Mouse (Mus musculus) thymus, postnatal 4 days (tissue): ENCODE measurements around the gene Ndufab1.

Source experiments
- DNase-seq: peaks from one replicate; pipeline ENCODE4 v3.0.0; 2021

Ndufab1 gene

GRCm38 (mm10) chr7:122067517-122068381 is 33.9 kb downstream of the Ndufab1 start:
- peak; percentile 57 for DNase-seq

GRCm38 (mm10) chr7:122066945-122067516 is 34.7 kb downstream of the Ndufab1 start, which contains the start of the genes Ubfd1 and Ears2:
TSS of gene Ubfd1 (plus strand) at chr7:122067175.
TSS of gene Ears2 (minus strand) at chr7:122067263.
- peak; percentile 92 for DNase-seq

- DNase-seq = no peak
These were observed 35.4 kb downstream of the Ndufab1 start for GRCm38 (mm10) chr7:122066102-122066944.

- DNase-seq = no peak
These were observed 36.0 kb downstream of the Ndufab1 start for GRCm38 (mm10) chr7:122065656-122066055.

DNA sequence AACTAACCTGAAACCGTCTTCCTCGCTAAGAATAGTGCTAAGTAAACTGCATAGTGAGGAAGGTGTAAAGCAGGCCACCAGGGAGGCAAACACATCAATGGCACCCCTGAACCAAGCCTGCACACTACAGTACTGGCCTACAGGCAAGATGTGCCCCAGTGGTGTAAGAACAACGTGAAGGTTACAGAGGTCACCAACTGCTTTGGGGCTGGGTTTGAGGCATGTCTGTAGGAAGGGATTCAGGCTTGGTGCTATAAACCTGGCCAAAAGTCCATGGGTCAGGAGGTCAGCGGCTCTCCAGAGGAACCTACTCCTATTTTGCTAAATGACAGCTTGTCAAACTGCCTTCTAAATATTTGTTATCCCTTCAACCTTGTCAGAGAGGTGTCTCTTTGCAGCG is 45.1 kb downstream of the Ndufab1 start:
- no peak for DNase-seq

GRCm38 (mm10) chr7:122050834-122051233 is 50.9 kb downstream of the Ndufab1 start:
- no peak for DNase-seq

- DNase-seq = no peak
These were observed 53.5 kb downstream of the Ndufab1 start for GRCm38 (mm10) chr7:122048191-122048590.

- no peak for DNase-seq
These were observed 54.9 kb downstream of the Ndufab1 start for GRCm38 (mm10) chr7:122046813-122047212.

DNA sequence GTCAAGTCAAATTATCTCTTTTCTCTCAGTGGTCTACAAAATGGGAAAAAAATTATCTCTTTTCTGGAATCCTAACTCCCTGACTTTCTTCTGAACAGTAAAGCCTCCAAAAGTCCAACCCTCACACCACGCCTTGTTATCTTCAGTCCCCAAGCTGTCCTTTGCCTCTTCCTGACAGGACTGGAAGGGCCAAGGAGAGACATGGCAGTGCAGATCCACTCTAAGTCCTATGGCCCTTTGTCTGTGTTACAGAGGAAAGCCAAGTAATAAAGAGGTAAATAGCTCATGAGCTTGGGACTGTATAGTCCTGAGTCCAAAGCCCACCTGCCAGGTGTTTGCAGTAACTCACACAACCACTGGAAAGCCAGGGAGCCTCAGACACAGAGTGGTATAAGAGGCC is 56.0 kb downstream of the Ndufab1 start:
- DNase-seq = no peak

DNA sequence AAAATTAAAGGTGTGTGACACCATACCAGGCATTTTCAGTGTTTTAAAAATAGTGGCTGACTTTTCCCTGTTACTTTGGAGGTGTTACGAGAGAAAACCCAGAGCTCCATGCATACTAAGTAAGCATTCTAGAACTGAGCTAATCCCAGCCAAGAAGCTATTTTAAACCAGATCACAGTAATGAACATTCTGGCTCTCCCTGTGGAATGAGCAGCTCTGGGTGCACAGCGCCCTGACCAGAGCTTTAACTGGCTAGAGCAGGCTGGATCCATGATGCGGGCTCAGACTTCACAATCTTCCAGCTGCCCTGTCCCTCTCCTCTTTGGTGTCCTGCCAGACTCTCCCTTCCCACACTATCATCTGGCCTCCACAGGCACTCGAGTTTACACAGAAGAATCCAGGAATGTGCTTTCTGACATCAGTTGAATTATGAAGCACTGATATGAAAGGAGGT is 56.5 kb downstream of the Ndufab1 start:
- DNase-seq = no peak

GRCm38 (mm10) chr7:122044106-122044505 is 57.6 kb downstream of the Ndufab1 start:
- DNase-seq = no peak
